Mouse (Mus musculus): ENCODE data around the gene Grin2b. TPM values are rescaled to one million over a fixed set of nuclear protein-coding genes. Genes with fewer than 3 reads are reported as not detected.

Grin2b gene
- total RNA-seq, 2 experiments from 2014 or later, result 248 to 335 TPM

DNA sequence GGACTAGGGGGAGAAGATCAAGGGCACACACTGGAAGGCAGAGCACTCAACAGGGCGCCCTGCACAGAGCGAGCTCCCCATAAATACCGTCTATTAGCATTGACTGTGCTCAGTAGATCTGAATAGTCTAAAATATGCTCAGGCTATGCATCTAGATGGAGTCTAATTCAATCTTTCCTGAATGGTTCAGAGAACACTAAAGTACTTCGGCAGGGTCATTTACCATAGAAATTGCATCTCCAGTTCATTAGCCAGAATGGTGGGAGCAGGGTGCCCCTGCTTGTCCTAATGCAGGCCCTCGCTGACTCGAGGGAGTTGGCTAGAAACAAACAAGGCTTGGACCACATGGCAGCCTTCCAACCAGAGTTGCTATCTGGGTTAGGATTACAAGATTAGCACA, 64.1 kb downstream of the Grin2b start:
- no peak for DNase-seq (ENCODE audit: low spot score in 2 of 2)
- intact Hi-C loops (cut with DNase I), result no loop called here

DNA sequence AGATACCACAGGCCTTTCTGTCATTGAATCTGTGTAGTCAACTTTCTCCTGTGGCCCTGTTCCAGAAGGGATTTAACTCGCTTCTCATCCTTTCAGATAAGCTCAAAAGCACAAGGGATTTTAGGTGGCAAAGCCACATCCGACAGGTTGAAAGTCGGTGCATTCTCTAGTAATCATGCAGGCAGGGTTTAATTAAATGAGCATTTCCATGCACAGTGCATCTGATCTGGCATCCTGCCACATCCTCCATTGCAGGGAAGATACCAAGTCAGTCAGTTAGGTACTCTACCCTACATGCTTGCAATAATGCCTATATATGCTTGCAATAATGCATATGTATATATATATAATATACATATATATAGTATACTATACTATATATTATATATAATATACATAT, 64.8 kb downstream of the Grin2b start:
- intact Hi-C loops (cut with DNase I), result no loop called here
- DNase-seq (ENCODE audit: low spot score in 2 of 2), result no peak

DNA sequence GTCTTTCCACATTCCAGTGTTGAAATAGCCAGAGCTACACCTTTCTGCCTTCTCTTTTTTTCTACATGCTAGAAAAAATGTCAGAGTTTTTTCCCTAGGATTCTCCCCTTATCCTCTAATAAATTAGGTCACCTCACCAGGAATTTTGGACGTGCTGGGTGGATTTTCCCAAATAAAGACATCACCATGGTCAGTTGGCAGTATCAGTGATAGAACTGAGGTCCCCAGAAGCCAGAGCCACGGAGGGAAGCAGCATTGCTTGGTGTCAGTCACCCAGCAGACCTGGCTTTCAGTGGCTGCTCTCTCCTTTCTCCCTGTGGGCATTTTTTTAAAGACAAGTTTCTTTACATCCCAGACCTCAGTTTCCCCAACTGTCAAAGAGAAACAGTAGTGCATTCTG, 68.1 kb downstream of the Grin2b start:
- intact Hi-C loops (cut with DNase I), result no loop called here
- no peak for DNase-seq (ENCODE audit: low spot score in 2 of 2)

DNA sequence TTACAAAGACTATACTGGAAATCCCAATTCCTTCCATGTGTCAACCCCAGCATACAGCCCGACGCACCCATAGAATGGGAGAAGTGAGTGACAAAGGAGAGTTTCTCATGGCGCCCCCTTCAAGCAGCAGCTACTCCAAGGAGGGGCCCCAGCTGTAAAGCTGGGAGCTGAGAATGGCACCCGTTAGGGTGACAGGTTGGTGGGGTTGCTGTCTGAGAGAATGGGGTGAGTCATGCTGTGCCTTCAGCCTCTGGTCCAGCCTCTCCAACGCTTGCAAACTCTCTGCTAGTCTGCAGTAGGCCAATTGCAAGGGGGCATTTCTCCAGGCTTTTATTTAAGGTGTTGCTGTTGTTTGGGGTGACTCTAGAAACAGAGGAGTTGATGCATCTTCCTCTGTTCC, 73.1 kb downstream of the Grin2b start:
- DNase-seq (ENCODE audit: low spot score in 2 of 2), result no peak
- intact Hi-C loops (cut with DNase I), result no loop called here

DNA sequence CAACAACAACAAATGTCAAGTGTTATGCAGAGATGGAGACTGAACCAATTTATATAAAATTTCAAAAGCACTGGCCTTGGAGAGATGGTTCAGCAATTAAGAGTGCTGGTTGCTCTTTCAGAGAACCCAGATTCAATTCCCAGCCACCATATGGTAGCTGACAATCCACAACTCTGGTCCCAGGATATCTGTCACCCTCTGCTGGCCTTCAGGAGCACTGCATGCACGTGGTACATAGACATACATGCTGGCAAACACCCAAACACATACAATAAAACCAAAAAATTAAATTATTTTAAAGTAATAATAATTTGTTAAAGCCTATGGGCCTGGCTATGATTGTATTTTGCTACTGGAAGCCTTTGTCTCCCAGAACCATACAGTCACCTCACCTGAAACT, 77.0 kb downstream of the Grin2b start:
- DNase-seq (ENCODE audit: low spot score in 2 of 2), result no peak
- intact Hi-C loops (cut with DNase I), result no loop called here

DNA sequence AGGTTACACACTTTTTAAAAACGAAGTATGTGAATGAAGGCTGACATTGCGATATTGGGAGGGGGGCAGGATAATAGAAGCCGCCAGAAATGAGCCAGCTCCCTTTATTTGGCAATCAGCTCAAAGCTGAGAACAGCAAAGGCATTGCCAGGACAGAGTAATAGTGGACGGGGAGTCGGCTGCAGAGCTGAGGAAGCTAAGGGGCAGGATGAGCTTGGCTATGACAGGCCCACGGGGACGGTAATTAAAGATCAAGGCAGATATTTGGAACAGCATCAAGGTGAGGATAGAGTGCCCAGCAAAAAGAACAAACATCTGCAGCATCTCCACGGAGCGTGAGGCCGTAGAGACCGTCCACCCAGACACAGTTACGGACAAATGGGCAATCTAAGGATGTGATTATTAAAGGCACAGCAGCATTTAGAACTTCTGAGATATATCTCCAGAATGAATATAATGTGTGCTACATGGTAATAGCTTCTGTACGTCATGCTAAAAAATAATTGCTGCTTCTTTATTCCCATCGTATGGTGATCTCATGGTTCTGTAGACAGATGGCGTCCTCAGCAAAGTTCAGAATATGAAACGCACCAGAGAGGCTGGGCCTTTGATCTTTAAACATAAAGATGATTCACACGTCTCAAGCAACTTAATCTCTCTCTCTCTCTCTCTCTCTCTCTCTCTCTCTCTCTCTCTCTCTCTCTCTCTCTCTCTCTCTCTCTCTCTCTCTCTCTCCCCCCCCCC, 93.1 kb downstream of the Grin2b start:
- no peak for DNase-seq (ENCODE audit: low spot score in 2 of 2)
- intact Hi-C loops (cut with DNase I), result loop anchor here (10.0 kb wide), 2 partner anchors 175 to 275 kb away; no protein-coding TSS in a partner anchor

DNA sequence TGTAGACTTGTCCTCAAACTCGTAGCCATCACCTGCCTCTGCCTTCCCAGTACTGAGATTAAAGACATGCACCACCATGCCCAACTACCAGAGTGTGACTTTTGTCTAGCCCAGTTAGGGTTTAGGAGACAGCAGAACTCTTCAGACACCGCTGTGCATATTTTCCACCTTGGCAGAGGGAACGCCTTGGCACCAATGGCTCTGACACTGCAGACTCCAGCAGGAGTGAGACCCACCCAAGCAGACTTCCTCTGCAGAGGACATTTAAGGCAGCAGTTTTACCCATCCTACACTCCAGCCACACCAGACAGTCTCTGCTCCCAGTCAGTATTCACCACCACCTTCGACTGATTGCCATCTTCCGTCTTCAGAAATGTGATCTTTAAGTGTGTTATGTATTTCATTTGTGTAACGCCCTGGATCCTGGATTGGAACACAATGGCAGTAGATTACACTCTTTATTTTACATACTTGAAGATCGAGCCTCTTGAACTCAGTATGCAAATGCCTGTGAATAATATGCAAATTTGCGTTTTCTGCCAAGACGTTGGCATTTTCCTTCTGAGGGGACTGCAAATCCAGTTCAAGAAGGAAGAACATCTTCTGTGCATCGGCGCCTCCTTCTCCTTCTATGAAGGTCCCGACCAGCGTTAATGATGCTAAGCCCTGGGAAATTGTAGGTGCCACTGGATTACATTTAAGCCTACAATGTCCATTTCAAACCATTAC, 100.8 kb downstream of the Grin2b start:
- peak in 1 of 2 experiments; percentile 47 for DNase-seq (ENCODE audit: low spot score in 2 of 2)
- intact Hi-C loops (cut with DNase I), result no loop called here

DNA sequence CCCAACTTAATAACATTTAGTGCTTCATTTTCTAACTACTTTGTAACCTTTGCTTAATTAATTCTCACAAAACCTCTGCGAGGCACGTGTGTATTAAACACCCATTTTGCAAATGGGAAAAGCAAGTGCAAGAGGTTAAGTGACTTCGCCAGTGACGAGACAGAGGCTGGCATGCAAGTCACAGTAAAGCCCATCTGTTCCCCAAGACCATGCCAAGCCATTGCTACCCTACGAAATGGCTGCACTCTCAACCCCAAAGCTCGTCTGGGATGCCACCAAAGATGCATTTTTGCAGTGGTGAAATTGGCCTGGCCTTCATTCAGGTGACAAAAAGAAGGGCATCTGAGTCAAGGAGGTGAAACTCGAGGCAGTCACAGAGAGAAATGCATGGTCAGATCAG, 103.2 kb downstream of the Grin2b start:
- DNase-seq (ENCODE audit: low spot score in 2 of 2), result no peak
- intact Hi-C loops (cut with DNase I), result no loop called here

DNA sequence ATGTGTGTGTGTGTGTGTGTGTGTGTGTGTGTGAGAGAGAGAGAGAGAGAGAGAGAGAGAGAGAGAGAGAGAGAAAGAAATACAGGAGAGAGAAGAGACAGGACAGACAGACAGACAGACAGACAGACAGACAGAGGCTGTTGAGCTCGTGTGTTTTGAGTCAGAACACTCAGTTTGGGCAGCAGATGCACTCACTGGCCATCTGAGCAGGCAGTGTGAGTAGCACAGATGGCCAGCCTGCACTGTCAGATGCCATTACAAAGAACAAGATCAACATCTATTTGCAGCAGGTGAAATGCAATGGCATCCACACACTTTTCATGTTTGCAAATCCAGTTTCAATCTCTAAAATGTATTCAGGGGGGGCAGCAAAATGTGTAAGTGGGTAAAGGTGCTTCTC, 120.0 kb downstream of the Grin2b start:
- intact Hi-C loops (cut with DNase I), result no loop called here
- no peak for DNase-seq (ENCODE audit: low spot score in 2 of 2)

DNA sequence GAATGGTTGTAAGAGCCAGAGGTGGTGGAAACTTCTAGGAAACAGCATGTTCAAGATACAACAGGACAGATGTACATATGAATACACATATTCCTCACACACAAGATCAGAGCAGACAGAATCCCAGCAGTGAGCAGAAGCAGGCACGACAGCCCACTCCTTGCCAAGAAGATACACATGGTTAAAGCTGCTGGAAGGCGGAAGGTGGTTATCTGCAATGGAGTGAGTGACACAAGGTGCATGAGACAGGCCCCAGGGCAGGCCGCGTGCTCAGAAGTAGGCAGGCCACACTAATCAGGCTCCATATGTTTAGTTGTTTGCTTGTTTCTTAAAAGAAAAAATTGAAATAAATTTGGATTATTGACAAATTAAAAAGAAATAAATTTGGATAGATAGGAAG, 123.0 kb downstream of the Grin2b start:
- DNase-seq (ENCODE audit: low spot score in 2 of 2), result no peak
- intact Hi-C loops (cut with DNase I), result no loop called here

DNA sequence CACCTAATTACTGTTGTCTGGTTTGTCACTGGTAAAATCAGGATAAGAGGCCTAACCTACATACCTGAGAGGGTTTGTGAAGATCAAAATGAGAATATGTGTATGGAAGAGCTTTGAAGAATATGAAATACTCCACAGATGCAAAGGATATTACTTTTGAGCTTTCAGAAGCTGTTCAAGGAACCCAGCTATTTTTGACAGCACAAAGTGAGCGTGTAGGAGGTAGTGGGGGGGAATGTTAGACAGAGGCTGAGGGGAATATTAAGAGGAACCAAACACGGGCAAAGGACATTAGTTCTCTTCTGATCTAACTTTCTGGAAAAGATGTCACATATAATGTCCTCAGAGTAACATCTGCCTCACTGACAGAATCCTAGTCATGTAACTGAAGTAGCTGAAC, 125.2 kb downstream of the Grin2b start:
- DNase-seq (ENCODE audit: low spot score in 2 of 2), result no peak
- intact Hi-C loops (cut with DNase I), result no loop called here

DNA sequence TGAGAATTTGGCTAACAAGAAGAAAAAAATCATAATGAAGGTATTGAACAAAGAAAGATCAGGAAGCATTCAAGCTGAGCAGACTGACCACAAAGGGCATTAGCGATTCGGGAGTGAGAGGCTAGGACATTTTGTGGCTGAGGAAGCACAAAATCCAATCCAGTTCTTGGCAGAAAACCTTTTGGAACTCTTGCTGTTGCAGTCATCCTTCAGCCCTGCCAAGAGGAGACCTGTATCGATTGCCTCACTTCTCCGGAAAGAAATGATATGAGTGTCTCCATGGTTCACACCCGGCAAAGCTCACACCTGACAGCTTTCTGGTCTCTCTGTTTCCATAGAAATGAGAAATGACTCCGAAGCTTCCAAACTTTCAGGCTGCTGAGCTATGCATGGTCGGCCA, 127.2 kb downstream of the Grin2b start:
- intact Hi-C loops (cut with DNase I), result no loop called here
- no peak for DNase-seq (ENCODE audit: low spot score in 2 of 2)

DNA sequence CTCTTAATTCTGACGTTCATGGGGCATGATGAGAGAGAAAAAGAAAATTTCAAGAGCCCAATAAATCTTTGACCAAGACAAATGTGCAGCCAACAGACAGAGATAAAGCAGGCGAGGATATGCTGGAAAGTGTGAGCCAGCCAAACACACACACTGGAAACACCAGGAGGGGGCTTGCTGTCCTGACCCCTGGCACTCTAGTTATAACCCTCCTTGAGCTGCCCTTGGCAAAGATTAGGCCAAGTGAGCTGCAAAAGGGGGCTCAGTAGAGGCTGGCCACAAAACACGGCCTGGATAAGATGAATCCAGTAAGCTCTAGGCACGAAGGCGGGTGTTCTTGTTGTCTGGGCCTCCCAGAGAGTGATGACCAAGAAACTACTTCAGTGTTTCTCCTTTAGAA, 128.8 kb downstream of the Grin2b start:
- no peak for DNase-seq (ENCODE audit: low spot score in 2 of 2)
- intact Hi-C loops (cut with DNase I), result no loop called here

DNA sequence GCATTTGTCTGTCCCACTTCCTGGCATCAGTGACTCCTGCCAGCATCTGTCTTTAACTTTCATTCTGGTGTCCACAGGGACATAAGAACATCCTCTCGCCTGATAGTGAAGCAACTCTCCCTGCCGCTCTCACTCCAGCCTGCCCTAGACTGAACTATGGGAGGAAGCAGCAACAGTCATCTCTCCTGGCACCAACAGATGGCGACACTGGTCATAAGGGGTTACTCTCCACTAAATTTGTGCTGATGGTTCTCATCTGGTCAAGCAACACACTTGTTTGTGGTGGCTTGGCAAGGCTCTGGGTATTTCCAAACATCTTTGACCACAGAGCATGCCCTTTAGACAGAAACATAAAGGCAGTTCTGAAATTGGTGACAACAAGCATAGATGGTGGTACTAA, 130.9 kb downstream of the Grin2b start:
- intact Hi-C loops (cut with DNase I), result no loop called here
- DNase-seq (ENCODE audit: low spot score in 2 of 2), result no peak

DNA sequence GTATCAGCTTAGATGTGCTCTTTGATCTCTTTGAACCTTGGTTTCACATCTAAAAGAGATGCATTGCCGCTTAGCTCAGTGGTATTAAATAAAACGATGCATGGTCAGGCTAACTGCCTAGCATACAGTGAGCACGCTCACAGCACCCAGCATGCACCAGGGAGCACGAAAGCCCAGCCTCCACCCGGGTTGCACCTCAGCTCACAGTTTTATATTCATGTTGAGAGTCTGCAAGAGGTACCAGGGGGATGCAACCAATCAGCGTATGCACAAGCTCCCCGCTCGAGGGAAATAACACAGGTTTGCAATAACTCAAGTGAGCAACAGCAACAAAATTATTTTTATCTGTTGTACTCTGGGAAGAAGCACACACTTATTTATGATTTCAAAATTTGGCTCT, 131.5 kb downstream of the Grin2b start:
- no peak for DNase-seq (ENCODE audit: low spot score in 2 of 2)
- intact Hi-C loops (cut with DNase I), result no loop called here

DNA sequence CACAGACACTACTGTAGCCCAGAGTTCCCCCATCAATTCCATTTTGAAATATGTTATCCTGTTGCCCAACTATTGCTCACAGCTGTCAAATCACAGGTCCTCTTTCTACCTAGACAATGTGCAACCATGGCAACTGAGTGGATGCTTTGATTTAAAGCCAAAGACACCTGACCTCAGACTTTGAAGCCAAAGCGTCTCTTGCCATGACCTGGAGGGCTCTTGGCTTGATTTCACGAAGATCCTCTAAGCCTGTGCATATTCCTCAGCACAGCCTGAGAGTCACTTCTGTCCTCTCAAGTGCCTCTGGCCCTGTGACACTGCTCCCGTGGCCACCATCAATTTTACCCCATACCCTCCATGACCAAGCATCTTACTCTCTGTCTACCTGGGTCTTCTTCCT, 132.4 kb downstream of the Grin2b start:
- DNase-seq (ENCODE audit: low spot score in 2 of 2), result no peak
- intact Hi-C loops (cut with DNase I), result no loop called here

DNA sequence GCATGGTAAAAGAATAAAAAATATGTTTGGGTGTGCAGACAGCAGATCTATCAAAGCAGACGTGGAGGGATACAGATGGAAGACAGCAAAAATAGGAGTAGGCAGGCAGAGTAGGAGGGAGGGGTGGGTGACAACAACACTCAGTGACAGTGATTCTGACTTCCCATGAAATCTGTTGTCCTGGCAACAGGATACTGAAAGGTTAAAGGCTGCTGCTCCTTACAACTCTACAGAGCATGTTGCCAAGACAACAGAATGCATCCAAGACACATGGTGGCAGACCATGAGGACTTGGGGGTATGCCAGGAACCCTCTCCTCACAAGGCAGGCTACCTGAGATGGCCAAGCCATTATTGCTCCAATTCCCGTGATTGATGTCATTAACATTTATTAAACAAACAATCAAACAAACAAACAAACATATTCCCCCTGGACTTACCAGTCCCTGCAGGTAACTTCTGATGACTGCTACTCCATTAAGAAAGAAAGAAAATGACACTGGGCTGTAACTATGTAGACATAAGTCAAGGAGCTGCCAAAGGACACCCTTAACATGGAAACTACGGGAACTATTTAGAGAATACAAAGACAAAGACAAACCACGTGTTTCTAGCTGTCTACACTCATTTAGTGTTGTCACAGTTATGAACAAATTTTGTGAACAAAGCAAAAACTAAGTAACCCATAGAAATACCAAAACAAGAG, 143.9 kb downstream of the Grin2b start:
- DNase-seq (ENCODE audit: low spot score in 2 of 2), result no peak
- intact Hi-C loops (cut with DNase I), result no loop called here

DNA sequence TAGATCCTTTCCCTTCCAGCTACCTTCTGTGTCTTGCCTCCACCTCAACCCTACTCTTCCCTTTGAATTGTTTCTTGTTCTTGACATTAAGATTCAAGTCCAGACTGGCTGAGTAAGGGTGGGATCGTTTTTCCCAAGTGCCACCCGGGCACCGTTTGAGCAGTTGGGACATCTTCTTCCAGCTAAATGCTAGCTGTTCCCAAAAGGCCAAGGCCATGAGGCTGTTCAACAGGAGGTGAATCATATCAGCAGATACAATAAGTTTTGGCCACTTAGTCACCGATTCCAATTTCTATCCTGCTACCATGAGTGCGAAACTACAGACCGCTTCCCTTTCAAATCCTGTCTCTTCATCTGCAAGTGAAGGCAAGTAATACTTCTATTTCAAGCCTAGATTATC, 146.4 kb downstream of the Grin2b start:
- intact Hi-C loops (cut with DNase I), result no loop called here

DNA sequence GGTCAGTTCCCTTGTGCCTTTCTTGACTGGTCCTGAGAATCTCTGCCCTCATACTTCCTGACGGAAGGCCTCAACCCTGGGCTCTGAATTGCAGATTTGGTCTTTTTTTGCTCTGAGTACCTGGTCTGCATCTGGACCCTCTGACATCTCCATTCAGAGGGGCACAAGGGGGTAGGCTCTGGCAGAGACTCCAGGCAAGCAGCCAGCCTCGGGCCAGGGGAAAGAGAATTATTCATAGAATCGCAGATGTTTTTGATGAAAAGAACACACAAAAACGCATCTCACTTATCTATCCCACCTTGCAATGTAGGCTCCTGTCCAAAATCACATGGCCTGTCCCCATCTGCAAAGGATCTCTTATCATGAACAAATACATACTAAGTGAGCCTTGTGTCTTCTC, 147.5 kb downstream of the Grin2b start:
- no peak for DNase-seq (ENCODE audit: low spot score in 2 of 2)
- intact Hi-C loops (cut with DNase I), result no loop called here

More for the DNA sequence above, 146.4 kb downstream of the Grin2b start:
- DNase-seq (ENCODE audit: low spot score in 2 of 2), result no peak

DNA sequence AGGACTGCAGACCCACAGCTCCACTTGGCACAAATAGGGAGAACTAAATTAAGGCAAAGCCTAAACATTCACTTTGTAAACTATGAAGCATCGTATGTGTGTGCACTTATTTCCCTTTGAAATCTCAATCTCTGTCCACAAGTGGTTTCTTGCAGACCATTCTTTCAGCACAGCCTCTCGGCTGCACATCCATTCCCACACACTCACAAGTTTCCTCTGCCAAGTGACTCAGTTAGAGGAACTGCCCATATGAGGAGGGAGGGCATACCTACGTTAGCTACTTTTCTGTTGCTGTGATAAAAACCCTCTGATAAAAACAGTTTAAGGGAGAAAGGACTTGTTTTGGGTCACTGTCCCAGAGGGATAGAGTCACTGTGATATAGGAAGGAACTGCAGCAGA, 152.9 kb downstream of the Grin2b start:
- DNase-seq (ENCODE audit: low spot score in 2 of 2), result no peak
- intact Hi-C loops (cut with DNase I), result no loop called here

DNA sequence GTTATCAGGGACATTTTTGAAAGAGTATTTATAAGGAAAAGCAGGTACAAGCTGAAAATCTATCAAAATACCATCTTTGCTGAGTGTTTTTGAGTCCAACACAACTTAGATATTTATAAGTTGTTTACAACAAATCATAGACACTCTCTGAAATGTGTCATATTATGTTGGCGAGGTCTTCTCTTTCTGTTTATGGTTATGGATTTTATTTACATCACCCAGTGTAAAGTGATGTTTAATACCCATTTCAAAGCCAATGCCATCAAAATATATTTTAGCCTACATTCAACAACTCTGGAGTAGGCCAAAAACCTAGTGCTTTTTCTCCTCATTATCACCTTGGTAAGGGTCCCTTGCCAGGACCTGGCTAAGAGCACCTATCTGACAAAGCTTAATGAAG, 154.3 kb downstream of the Grin2b start:
- no peak for DNase-seq (ENCODE audit: low spot score in 2 of 2)
- intact Hi-C loops (cut with DNase I), result no loop called here
